In genomic region chr1:180725704-180726179, GRCm38 (mm10) we compare ENCODE assay signal across 7 mouse cellular contexts. TPM values are rescaled to one million over a fixed set of nuclear protein-coding genes. Genes with fewer than 3 reads are reported as not detected.
DNase-seq lines count a peak whose midpoint lies in the region; ATAC-seq lines count a peak whose summit lies in the region.

Gene Acbd3, plus strand, starts transcription at chr1:180726043.

- H3K27ac ChIP-seq in intestine, embryonic 16.5 days (ENCODE audit: low read length) = peak within 1 kb of the TSS; percentile 93
- H3K27ac ChIP-seq in midbrain, embryonic 11.5 days (ENCODE audit: low read depth, low read length) = peak within 1 kb of the TSS; percentile 87

- peak; percentile 96 for DNase-seq in adrenal gland, adult 2 months
- peak; percentile 93 for DNase-seq in embryo, embryonic 11.5 days (ENCODE audit: low read depth, low spot score)
- DNase-seq in gastrocnemius, postnatal 4 days (ENCODE audit: low spot score in 2 of 2) = peak; percentile 85 to 92
- DNase-seq in left cerebral cortex, postnatal 36 days (ENCODE audit: low spot score in 2 of 2) = peak; percentile 89 to 91
- DNase-seq in midbrain, embryonic 11.5 days (ENCODE audit: low spot score, missing footprints) = peak; percentile 99
- DNase-seq in skeletal muscle tissue, adult 2 months (ENCODE audit: low read depth, low spot score) = peak; percentile 77

- 0% methylated on average over 51 of the region's 52 CpGs for WGBS in intestine, embryonic 16.5 days
- WGBS in midbrain, embryonic 11.5 days = 1% methylated on average over 50 of the region's 52 CpGs

- H3K27me3 ChIP-seq in intestine, embryonic 16.5 days (replicated peaks; ENCODE audit: control insufficient read depth, insufficient read depth, low read length) = no peaks in the 10 kb centered on the region
- no peaks in the 10 kb centered on the region for H3K27me3 ChIP-seq in midbrain, embryonic 11.5 days (ENCODE audit: control insufficient read depth, insufficient read depth, low read length)

- H3K36me3 ChIP-seq in intestine, embryonic 16.5 days (ENCODE audit: control insufficient read depth, insufficient read depth, low read length) = no peaks in the 10 kb centered on the region
- H3K36me3 ChIP-seq in midbrain, embryonic 11.5 days (ENCODE audit: control insufficient read depth, insufficient read depth, low read length) = no peaks in the 10 kb centered on the region

- no peaks in the 10 kb centered on the region for H3K9me3 ChIP-seq in intestine, embryonic 16.5 days (ENCODE audit: control insufficient read depth, low read length)
- no peaks in the 10 kb centered on the region for H3K9me3 ChIP-seq in midbrain, embryonic 11.5 days (ENCODE audit: control insufficient read depth, low read length)

- intact Hi-C loops in left cerebral cortex, postnatal 36 days (cut with DNase I) = no loop called here

- peak within 1 kb of the TSS; percentile 66 for H3K4me2 ChIP-seq in intestine, embryonic 16.5 days (ENCODE audit: low read depth, low read length)
- peak within 1 kb of the TSS; percentile 71 for H3K4me2 ChIP-seq in midbrain, embryonic 11.5 days

- H3K9ac ChIP-seq in intestine, embryonic 16.5 days (ENCODE audit: low read depth, low read length) = peak within 1 kb of the TSS; percentile 98
- peak within 1 kb of the TSS; percentile 93 for H3K9ac ChIP-seq in midbrain, embryonic 11.5 days (ENCODE audit: low read length)

- peak; percentile 96 for ATAC-seq in intestine, embryonic 16.5 days
- ATAC-seq in midbrain, embryonic 11.5 days (ENCODE audit: low FRiP score) = peak; percentile 95

- H3K4me3 ChIP-seq in intestine, embryonic 16.5 days (ENCODE audit: low read length) = peak within 1 kb of the TSS; percentile 96
- peak within 1 kb of the TSS; percentile 84 for H3K4me3 ChIP-seq in midbrain, embryonic 11.5 days (ENCODE audit: low read depth, low read length)

- peaks cover 16% of the 10 kb centered on the region for H3K4me1 ChIP-seq in intestine, embryonic 16.5 days (ENCODE audit: control insufficient read depth, insufficient read depth, low read length)
- peaks cover 16% of the 10 kb centered on the region for H3K4me1 ChIP-seq in midbrain, embryonic 11.5 days (ENCODE audit: control insufficient read depth, insufficient read depth, low read length)

RNA-seq across cellular contexts. Expression of gene Acbd3, which starts in this region (rescaled TPM):
- total RNA-seq in adrenal gland, adult 2 months (2021) = 10 to 100 TPM; 45.0 to 53.1 TPM
- polyA plus RNA-seq in adrenal gland, adult 2 months (2012; rRNA removed) = 10.8 and 11.1 TPM in 2 replicates
- 10 to 100 TPM; 36.1 to 36.9 TPM for total RNA-seq in gastrocnemius, postnatal 4 days (2021)
- 17.1 and 17.5 TPM in 2 replicates for polyA plus RNA-seq in intestine, embryonic 16.5 days (2015; fragmentation: Nextera tagmentation; extraction: Ambion mirVana)
- total RNA-seq in left cerebral cortex, postnatal 36 days (2021) = 10 to 100 TPM; 30.1 to 35.1 TPM
- polyA plus RNA-seq in midbrain, embryonic 11.5 days (2014; fragmentation: Nextera tagmentation; extraction: Ambion mirVana) = 20.8 and 21.6 TPM in 2 replicates

Comparison
In these comparisons a context has a peak if more than half of its experiments do, and no peak if none do; other contexts are left out.
1. Peak in every context shown above with its lines: DNase-seq, ATAC-seq, H3K4me3 ChIP-seq and H3K27ac ChIP-seq.